Mouse (Mus musculus) neural tube, postnatal 0 days (tissue): ENCODE measurements around the gene Cd2. TPM values are rescaled to one million over a fixed set of nuclear protein-coding genes. Genes with fewer than 3 reads are reported as not detected.

ENCODE experiments used
- polyA plus RNA-seq: library from polyadenylated mRNA; unstranded; fragments of >200 nt; fragmentation: Nextera tagmentation; extraction: Ambion mirVana; gene quantifications from 2 replicates; pipeline ENCODE4 v1.2.1, GENCODE M21; 2015

Gene Cd2
- polyA plus RNA-seq = 0.23 and 0.30 TPM in 2 replicates

DNA sequence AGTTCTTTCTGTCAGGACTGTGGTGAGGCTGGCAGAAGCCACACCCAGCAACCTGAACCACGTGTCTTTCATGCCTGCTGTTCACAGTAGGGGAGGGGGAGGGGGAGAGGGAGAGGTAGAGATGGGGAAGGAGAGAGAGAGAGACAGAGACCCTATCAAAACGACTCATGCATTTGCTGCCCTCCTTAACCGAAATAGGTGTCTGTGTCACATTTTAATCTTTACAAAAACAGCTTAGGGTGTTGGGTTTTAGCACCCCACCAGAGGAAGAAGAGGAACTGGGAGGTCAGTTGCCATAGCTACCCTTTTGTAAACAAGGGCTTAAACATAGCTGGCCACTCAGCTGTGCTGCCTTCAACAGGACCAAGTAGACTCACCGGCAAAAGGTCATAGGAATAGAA is at the start of gene Cd2:
Gene Cd2, minus strand, starts transcription at position 29 of the 401 bp plus-strand sequence.

Other genes starting within 250 kb of the Cd2 start
- 4.1 and 5.0 TPM in 2 replicates for gene Ptgfrn, start 177.7 kb downstream of the Cd2 start, polyA plus RNA-seq
- gene Igsf3, start 89.1 kb upstream of the Cd2 start, polyA plus RNA-seq = 62.1 and 69.6 TPM in 2 replicates